Mouse (Mus musculus) layer of hippocampus, adult 2 months (tissue): Measurements from ENCODE around the gene Tango6. TPM values are rescaled to one million over a fixed set of nuclear protein-coding genes. Genes with fewer than 3 reads are reported as not detected.

Source experiments
- DNase-seq, 2 experiments: peaks; one replicate each; pipeline ENCODE4 v3.0.0; 2022; ENCODE audit warnings: low spot score in 2 of 2
- H3K27ac ChIP-seq: fragments of 200-600 bp; 2 replicates; pipeline ENCODE4 v1.8.1; 2022
- H3K4me3 ChIP-seq: fragments of 200-600 bp; 2 replicates; pipeline ENCODE4 v1.8.1; 2022; ENCODE audit warnings: mild to moderate bottlenecking
- CTCF ChIP-seq: fragments of 200-600 bp; conservative IDR thresholded peaks from 2 replicates; pipeline ENCODE4 v1.8.1; 2022; ENCODE audit warnings: antibody characterized with exemption, mild to moderate bottlenecking, moderate library complexity
- total RNA-seq, 2 experiments: library from RNA; stranded (reverse); gene quantifications; 2 replicates each; pipeline ENCODE4 v1.2.3; 2021

Gene Tango6
- total RNA-seq, 2 experiments from 2014 or later: 6.7 to 6.9 TPM

- DNase-seq: no peak
- Histone ChIP-seq H3K4me3 (no peak overlapping the region), H3K27ac (peak overlapping the region; percentile 67; the same call in 1 of the 2 replicates)
- TF ChIP-seq CTCF: no peak
Measured at GRCm38 (mm10) chr8:106817171-106817545, 134.3 kb downstream of the Tango6 start.

DNA sequence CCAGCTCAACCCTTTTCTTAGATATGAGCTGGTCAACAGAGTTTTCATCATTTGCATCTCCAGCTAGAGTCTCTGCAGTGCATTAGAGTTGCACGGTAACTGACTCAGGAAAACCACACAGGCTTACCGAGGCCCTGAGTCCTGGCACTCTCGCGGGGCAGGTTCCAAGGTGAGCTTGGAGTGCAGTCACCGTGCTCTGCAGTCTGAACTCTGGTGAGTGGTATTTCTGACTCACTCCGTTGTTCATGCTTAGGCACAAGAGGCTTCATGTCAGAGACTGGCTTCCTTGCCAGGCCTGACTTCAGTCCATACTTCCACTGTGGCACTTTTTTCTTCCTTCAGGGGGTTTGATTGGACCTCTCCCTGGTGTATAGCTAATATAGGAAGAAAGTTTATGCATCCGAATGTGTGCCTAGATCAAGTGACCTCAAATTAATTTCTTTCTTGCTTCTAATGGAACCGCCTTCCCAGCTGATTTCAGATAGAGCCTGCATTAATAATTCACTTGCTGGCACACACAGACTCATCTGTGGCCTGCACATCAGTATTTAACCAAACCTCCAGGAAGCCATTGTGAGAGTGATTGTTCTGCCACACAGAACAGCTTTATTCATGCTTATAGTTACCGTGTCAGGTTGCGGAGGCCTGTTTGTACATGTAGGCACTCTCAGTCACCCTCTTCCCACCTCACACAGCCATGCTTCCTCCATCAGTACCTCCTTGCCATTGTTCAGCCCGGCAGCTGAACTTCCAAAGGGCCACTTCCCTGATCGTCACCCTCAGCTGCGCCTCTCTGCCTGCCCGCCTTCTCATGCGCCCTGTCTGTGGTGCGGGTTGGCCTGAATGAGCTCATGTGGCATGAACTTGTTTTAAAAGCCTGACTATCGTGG is 136.0 kb downstream of the Tango6 start:
- no peak for DNase-seq
- Histone ChIP-seq H3K27ac (no peak overlapping the region), H3K4me3 (no peak overlapping the region)
- TF ChIP-seq CTCF: no peak

- Histone ChIP-seq H3K4me3 (no peak overlapping the region), H3K27ac (no peak overlapping the region)
- DNase-seq: no peak
- no peak for TF ChIP-seq CTCF
Measured at GRCm38 (mm10) chr8:106819581-106819980, 136.7 kb downstream of the Tango6 start.

GRCm38 (mm10) chr8:106820553-106821515 is 138.0 kb downstream of the Tango6 start:
- Histone ChIP-seq H3K27ac (no peak overlapping the region), H3K4me3 (no peak overlapping the region)
- no peak for TF ChIP-seq CTCF
- no peak for DNase-seq

DNA sequence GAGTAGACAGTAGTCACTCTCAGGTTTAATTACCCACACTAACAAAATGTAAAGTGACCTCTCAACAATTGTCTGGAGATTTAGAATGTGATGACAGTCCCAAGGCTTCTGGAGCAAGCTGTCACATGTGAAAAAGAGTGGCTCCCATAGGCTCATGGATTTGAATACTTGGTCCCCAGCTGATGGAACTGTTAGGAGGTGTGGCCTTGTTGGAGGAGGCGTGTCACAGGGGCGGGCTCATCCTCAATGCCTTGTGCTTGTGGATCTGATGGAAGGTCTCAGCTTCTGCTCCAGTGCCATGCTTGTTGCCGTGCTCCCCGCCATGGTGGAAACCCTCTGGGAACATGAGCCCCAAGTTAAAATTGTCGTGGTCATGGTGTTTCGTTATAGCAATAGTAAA is 146.1 kb downstream of the Tango6 start:
- Histone ChIP-seq H3K4me3 (no peak overlapping the region), H3K27ac (no peak overlapping the region)
- no peak for TF ChIP-seq CTCF
- DNase-seq: no peak

DNA sequence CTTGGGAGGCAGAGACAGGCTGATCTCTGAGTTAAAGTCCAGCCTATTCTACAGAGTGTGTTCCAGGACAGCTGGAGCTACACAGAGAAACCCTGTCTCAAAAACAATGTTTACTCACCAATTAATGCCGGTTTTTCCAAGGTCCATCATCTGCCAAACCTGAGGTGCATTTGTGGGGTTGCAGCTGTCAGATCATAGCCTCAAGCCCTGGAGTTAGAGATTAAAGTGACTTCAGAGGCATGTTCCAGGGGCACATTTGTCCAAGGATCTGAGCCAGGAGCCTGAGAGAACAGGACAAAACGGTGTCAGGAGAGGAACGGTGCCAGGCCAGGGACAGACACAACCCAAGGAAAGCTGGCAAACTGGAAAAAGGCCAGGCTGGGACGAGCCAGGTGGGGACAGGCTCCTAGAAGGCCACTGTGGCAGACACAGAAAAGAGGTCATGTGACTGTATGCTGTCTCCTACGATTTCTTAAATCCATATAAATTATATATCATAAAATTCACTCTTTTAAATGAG is 146.7 kb downstream of the Tango6 start:
- Histone ChIP-seq H3K27ac (no peak overlapping the region), H3K4me3 (no peak overlapping the region)
- DNase-seq: no peak
- TF ChIP-seq CTCF: no peak

GRCm38 (mm10) chr8:106834899-106835298 is 152.0 kb downstream of the Tango6 start:
- no peak overlapping the region for H3K27ac ChIP-seq
- TF ChIP-seq CTCF: no peak
- DNase-seq: no peak
- no peak overlapping the region for H3K4me3 ChIP-seq

DNA sequence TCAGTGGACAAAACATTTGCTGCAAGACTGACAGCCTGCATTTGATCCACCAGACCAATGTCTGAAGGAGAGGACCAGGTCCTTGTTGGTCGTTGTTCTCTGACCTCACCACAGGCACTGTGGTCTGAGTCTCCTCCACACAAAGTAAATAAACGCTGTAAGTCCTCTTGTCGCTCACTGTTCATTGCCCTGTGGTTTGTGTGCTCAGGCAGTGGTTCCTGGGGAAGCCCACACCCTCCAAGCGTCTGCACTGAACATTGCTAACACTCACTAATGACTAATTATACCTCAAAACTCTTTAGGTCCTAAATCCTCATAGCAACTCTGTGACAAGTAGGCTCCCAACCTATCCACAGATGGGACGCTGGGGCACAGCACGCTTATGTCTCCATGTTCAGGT is 153.7 kb downstream of the Tango6 start:
- no peak for TF ChIP-seq CTCF
- DNase-seq: no peak
- Histone ChIP-seq H3K27ac (no peak overlapping the region), H3K4me3 (no peak overlapping the region)

GRCm38 (mm10) chr8:106838803-106839202 is 155.9 kb downstream of the Tango6 start:
- no peak for TF ChIP-seq CTCF
- Histone ChIP-seq H3K4me3 (no peak overlapping the region), H3K27ac (peak overlapping the region; percentile 70; the same call in 1 of the 2 replicates)
- DNase-seq: no peak

DNA sequence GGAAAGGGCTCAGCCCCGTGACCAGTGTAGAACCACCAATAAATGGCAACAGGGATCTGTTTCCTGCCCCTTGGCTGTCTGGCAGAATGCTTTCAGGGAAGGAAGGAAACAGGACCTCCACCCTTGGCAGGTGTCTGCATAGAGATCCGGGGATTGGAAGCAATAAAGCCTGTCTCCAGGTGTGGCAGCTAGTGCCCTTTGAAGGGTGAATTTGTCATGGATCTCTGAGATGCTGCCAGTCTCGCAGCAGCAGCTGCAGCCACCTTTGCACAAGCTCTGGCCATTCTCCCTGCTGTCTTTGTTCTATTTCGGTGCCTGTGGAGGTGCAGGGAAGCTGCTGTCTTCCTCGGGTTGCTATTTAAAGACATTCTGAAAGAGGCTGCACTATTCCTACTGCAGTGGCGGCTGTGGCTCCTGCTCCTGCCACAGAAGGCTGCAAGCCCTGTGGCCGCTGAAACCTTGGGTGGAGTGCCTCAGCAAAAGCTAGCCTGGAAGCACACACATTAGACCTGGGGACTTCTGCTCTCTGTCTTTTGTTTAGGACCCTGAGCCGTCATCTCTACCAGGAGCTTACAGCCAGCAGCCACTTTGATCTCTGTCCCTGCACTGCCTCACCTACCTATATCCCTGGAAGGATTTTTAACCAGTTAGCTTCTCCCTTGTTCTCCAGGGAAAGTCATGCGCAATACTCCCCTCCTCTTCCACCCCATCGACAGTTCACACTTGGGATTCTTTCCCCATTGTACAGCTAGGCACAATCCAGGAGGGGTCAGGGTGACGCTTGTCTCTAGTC is 156.5 kb downstream of the Tango6 start:
- TF ChIP-seq CTCF: no peak
- Histone ChIP-seq H3K27ac (peak overlapping the region; percentile 70), H3K4me3 (no peak overlapping the region)
- peak in 1 of 2 experiments; percentile 22 for DNase-seq

- Histone ChIP-seq H3K4me3 (no peak overlapping the region), H3K27ac (no peak overlapping the region)
- DNase-seq: no peak
- no peak for TF ChIP-seq CTCF
Measured at GRCm38 (mm10) chr8:106850034-106850433, 167.2 kb downstream of the Tango6 start.

DNA sequence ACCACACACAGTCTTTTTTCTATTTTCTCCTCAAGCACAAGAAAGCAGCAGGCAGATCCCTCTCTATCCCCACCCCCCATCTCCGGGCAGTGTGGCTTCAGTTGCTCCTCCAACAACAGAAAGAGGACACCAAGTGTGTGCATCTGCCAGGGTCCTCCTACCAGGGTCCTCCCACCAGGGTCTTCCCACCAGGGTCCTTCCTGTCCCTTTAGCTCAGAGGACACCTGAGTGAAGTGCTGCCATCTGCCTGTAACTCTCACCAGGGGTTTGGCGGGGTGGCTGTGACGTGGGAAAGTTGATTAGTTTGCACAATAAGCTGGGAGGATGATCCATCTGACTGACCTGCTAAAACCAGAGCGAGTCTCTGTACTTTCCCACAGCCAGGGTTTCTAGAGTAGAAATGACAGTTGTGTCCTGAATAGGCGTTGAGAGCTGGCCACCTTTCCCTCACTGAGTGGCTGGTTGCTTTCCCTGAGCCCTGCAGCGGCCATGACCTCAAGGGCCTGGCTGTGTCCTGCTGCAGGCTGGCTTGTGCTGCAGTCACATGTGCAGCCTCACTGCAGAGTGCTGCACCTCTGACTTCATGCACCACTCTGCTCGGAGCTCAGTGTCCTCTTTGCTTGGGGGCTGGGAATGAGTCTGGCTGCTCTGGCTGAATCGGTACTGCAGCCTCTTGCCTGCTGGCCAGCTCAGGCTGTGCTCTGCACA is 171.8 kb downstream of the Tango6 start:
- peak; percentile 24 for TF ChIP-seq CTCF
- no peak overlapping the region for H3K27ac ChIP-seq
- DNase-seq: no peak
- H3K4me3 ChIP-seq: no peak overlapping the region
